Mouse (Mus musculus): ENCODE measurements at regions not wholly inside any gene's neighbourhood (a gene's known extent, or its start where the extent isn't known, plus 50 kb on each side); places are given as distances from the start of the nearest gene placed in this dataset.

DNA sequence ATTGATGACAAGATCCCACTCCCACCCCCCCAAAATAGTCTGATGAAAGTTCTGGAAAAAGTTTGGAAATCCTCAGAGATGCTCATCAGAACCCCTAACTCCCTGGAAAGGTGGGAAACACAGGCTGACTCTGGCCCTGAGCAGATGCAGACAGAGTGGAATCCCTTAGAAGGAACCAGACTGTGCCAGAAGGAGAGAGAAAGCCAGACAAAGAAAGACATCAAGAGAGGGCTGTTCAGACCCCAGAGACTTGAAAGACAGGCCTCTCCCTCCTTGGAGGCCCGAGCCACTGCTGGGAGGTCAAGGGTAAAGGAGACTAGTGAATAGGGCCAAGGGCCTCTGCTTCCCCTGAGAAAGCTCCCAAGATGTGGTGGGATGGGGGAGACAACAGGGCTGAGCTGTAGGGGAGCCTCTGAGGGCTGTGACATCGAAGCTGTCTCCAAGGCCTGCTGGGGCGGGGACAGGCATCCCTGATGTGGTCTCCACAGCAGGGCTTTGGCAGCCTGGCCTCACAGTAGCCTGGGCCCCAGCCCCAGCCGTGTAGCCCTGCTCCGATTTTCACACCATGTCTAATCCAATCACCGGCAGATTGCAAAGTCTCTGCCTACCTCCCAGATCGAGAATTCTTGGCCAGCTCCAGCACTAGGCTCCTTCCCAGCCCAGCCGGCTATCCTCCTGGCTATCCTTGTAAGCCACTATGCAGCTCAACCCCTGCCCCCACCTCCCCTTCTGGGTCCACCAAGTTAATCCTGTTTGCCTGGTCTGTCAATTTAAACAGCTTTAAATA lies 83.5 kb upstream of the Parp11 start:
- H3K27ac ChIP-seq = no peak overlapping the region
- WGBS = 39% methylated on average over 8 of the region's 8 CpGs
- H3K9me3 ChIP-seq (replicated peaks) = no peaks in the 10 kb centered on the region
- no peak overlapping the region for H3K4me3 ChIP-seq (replicated peaks)
- no peak overlapping the region for H3K4me2 ChIP-seq
- no peak overlapping the region for H3K9ac ChIP-seq
- ATAC-seq (replicated peaks; ENCODE audit: low FRiP score) = peak; percentile 44; the same call in 1 of the 2 replicates
- H3K27me3 ChIP-seq = peaks cover 3% of the 10 kb centered on the region; the same call in 1 of the 2 replicates
- H3K36me3 ChIP-seq = no peaks in the 10 kb centered on the region
- peaks cover 19% of the 10 kb centered on the region for H3K4me1 ChIP-seq

DNA sequence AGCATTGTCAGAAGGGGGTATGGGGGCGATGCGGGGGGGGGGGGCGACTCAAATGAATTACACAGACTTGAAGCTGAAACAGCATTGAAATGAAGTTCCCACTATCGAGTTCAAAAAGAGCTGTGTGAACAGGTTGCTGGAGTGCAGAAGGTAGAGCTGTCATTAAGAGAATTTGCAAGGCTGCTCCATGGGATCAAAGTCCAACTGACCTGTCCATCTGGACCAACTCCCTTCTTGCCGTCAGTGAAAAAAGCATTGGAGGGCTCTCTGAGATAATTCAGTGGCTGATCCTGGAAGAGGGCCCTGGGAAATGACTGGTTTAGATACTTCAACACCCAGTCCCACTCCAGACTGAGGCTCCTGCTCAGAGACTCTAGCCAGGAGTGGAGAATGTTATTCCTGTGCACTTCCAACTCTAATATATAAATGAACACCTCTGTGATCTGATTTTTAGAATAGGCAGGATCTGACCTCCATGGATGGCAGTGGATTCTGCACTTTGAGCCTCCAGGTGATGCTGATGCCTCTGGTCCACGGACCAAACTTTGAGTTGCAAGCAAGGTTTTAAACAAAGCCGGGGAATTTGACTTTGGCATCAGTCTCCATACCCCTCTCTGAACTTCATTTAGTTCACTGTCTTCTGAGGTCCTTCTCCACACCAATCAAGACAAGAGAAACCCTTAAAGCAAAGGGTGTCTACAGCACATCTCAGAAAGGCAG lies 82.6 kb upstream of the Parp11 start:
- 45% methylated on average over 7 of the region's 7 CpGs for WGBS
- peaks cover 16% of the 10 kb centered on the region for H3K4me1 ChIP-seq
- H3K27me3 ChIP-seq = peaks cover 3% of the 10 kb centered on the region; the same call in 1 of the 2 replicates

DNA sequence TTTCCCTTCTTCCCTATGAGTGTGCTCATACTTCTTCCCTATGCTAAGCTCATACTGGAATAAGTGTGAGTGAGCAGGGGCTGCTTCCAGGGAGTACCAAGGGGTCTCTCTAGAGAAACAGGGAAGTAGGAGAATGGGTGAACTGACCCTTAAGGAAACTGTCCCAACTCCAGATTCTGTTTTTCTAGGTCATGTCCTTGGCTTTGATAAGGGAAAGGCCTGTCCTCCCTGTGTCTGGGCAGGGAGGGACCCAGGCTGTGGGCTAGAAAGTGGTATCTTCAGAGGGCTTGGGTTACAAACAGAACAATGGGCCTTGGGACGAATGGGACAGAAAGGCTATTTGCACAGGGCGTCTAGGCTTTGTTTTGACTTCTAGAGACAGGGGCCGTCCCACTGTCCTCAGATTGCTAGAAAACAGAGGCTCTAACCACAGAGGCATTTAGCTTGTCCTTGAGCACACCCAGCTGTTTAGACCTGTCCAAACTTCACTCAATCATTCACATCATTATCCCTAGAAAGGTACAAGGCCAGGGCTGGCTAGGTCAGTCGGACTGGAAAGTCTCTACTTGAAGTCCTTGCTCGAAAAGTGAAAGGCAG lies 82.0 kb upstream of the Parp11 start:
- no peaks in the 10 kb centered on the region for H3K36me3 ChIP-seq
- no peak overlapping the region for H3K4me3 ChIP-seq (replicated peaks)
- ATAC-seq (replicated peaks; ENCODE audit: low FRiP score) = no peak
- peaks cover 14% of the 10 kb centered on the region for H3K4me1 ChIP-seq
- H3K9ac ChIP-seq = no peak overlapping the region
- no peaks in the 10 kb centered on the region for H3K9me3 ChIP-seq (replicated peaks)
- 40% methylated on average over 5 of the region's 5 CpGs for WGBS
- H3K4me2 ChIP-seq = no peak overlapping the region
- H3K27ac ChIP-seq = no peak overlapping the region
- H3K27me3 ChIP-seq = peaks cover 3% of the 10 kb centered on the region; the same call in 1 of the 2 replicates

More for the DNA sequence above, 82.6 kb upstream of the Parp11 start:
- ATAC-seq (replicated peaks; ENCODE audit: low FRiP score) = no peak
- Histone ChIP-seq H3K9ac (no peak overlapping the region), H3K9me3 (replicated peaks) (no peaks in the 10 kb centered on the region), H3K4me2 (no peak overlapping the region), H3K4me3 (replicated peaks) (no peak overlapping the region), H3K36me3 (no peaks in the 10 kb centered on the region), H3K27ac (no peak overlapping the region)

DNA sequence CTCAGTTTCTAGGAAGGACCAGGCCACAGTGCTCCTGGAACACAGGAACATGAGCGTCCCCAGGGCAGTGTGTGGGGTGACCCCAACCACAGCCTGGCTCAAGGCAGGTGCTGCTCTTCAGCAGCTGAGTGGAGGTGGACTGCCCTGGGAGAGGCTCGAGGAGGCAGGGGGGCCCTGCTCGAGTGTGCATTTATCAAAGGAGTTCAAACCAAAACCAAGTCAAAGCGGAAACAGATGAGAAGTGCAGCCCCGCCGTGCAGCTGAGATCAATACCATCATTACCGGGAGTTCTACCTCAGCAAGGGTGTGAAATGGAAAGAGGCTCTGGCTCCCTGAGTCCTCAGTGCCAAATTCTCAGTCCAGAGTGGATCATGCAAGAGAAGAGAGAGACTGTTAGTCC lies 81.4 kb upstream of the Parp11 start:
- no peak overlapping the region for H3K9ac ChIP-seq
- H3K36me3 ChIP-seq = no peaks in the 10 kb centered on the region
- no peak overlapping the region for H3K4me3 ChIP-seq (replicated peaks)
- peaks cover 3% of the 10 kb centered on the region; the same call in 1 of the 2 replicates for H3K27me3 ChIP-seq
- H3K27ac ChIP-seq = no peak overlapping the region
- H3K4me2 ChIP-seq = no peak overlapping the region
- ATAC-seq (replicated peaks; ENCODE audit: low FRiP score) = no peak
- WGBS = 36% methylated on average over 7 of the region's 7 CpGs
- H3K4me1 ChIP-seq = peaks cover 14% of the 10 kb centered on the region
- no peaks in the 10 kb centered on the region for H3K9me3 ChIP-seq (replicated peaks)

DNA sequence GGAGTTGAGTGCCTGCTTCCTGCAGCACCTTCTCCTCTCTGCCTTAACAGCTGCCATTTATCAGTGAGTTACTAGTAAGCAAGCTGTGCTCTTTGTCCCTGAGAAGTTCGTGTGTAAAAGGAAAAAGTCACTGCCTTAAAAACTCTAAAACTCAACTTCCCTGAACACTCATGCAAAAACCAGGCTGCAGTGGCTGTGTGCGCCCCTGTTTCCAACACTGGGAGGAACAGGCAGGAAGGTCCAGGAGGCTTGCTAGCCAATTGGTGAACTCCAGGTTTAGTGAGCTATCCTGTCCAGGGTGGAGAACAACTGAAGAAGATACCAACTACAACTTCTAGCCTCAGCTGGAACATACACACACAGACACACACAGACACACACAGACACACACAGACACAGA lies 81.0 kb upstream of the Parp11 start:
- WGBS = 49% methylated on average over 2 of the region's 2 CpGs
- Histone ChIP-seq H3K27ac (no peak overlapping the region), H3K4me3 (replicated peaks) (no peak overlapping the region), H3K4me1 (peaks cover 14% of the 10 kb centered on the region), H3K9ac (no peak overlapping the region), H3K9me3 (replicated peaks) (no peaks in the 10 kb centered on the region), H3K4me2 (no peak overlapping the region), H3K27me3 (peaks cover 3% of the 10 kb centered on the region; the same call in 1 of the 2 replicates), H3K36me3 (no peaks in the 10 kb centered on the region)
- no peak for ATAC-seq (replicated peaks; ENCODE audit: low FRiP score)

DNA sequence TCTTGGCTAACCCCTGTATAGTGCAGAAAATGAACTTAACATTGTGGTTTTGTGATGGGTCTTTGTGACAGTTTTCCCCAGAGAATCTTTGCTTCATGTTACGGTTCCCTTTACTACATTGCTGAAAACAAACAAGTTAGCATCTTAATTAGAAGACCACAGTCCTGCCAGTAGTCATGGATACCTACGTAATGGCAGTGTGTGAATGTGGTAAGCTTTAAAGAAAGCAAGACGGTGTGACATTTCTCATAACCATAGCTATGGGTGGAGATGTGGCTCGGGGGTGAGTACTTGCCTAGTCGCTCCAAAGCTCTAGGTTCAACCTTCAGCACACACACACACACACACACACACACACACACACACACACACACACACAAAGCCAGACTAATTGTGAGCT lies 73.6 kb upstream of the Parp11 start:
- WGBS = 90% methylated on average over 5 of the region's 5 CpGs
- peaks cover 18% of the 10 kb centered on the region for H3K4me1 ChIP-seq

DNA sequence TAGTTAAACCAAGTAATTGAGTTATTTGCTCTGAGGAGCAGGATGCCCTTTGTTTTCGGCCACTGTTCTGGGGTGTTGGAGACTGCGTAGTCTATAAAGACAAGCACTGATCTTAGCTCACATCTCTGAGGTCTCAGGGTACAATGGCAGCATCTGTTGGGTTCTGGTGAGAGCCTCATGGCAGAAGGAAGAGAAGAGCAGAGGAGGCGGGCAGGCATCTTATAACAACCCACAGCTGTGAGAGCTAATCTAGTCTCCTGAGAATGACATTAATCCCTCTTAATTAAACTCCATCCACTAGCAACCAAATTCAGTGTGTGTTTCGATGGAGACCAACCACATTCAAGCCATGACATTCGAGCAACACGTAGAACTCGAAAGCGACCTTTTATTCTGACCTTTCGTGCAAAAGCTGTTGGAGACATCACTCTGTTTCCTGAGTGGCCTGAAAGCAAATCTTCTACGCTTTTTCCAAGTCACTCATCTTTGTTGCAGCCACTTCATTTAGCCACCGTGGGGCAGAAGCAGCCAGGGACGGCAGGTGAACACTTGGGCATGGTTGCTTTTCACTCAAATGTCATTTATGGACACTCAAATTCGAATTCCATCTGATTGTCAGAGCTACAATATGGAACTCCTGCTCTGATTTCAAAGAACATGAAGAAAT lies 72.7 kb upstream of the Parp11 start:
- Histone ChIP-seq H3K27me3 (no peaks in the 10 kb centered on the region), H3K4me2 (no peak overlapping the region), H3K9me3 (replicated peaks) (no peaks in the 10 kb centered on the region), H3K36me3 (no peaks in the 10 kb centered on the region), H3K9ac (no peak overlapping the region), H3K27ac (peak overlapping the region; percentile 45), H3K4me3 (replicated peaks) (no peak overlapping the region), H3K4me1 (peaks cover 18% of the 10 kb centered on the region)
- ATAC-seq (replicated peaks; ENCODE audit: low FRiP score) = no peak
- WGBS = 76% methylated on average over 13 of the region's 13 CpGs

More for the DNA sequence above, 73.6 kb upstream of the Parp11 start:
- Histone ChIP-seq H3K36me3 (no peaks in the 10 kb centered on the region), H3K4me3 (replicated peaks) (no peak overlapping the region), H3K27me3 (no peaks in the 10 kb centered on the region), H3K9ac (no peak overlapping the region), H3K9me3 (replicated peaks) (no peaks in the 10 kb centered on the region), H3K27ac (no peak overlapping the region), H3K4me2 (no peak overlapping the region)
- no peak for ATAC-seq (replicated peaks; ENCODE audit: low FRiP score)

DNA sequence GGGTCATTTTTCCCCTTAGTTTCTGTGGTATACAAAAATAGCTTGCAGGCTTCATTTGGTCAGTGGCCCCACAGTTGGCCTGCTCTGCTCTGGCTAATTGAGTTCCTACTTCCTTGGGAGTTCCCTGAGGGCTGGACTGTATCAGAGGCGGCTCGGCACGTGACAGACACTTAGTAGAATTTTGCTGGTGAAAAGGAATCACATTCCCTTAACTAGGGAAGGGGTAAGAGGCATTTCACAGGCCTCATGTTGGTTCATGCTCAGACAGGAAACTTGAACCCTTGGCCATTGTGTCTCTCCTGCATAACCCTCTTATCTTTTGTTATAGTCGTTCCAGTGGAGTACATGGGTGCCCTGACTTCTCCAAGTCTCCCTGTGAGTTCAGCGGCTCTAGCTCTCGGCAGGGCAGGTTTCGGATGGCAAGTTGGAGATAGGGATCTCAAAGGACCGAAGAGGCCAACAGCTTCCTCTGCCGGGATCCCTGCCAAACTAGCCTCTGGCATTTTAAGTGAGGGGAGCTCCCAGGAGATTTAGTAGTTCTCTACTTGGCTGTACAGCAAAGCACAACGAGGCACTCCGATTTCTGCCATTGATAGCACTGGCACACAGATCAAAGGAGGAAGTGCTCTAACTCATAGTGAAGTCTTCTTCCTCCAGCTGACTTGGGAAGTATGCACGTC lies 72.0 kb upstream of the Parp11 start:
- Histone ChIP-seq H3K4me2 (no peak overlapping the region), H3K9ac (no peak overlapping the region), H3K27me3 (no peaks in the 10 kb centered on the region), H3K9me3 (replicated peaks) (no peaks in the 10 kb centered on the region), H3K4me3 (replicated peaks) (no peak overlapping the region), H3K27ac (peak overlapping the region; percentile 45), H3K4me1 (peaks cover 18% of the 10 kb centered on the region), H3K36me3 (no peaks in the 10 kb centered on the region)
- peak; percentile 52; the same call in 1 of the 2 replicates for ATAC-seq (replicated peaks; ENCODE audit: low FRiP score)
- 30% methylated on average over 12 of the region's 12 CpGs for WGBS

DNA sequence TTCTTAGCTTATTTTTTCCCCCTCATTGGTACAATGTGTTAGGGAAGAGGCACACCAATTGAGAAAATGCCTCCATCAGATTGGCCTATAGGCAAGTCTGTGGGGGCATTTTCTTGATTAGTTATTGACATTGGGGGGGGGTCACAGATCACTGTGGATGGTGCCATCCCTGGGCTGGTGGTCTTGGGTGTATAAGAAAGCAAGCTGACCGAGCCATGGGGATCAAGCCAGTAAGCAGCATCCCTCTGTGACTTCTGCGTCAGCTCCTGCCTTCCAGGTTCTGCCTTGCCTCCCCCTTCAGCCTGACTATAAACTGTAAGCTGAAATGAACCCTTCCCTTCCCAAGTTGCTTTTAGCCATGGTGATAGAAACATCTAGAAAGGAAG lies 71.5 kb upstream of the Parp11 start:
- ATAC-seq (replicated peaks; ENCODE audit: low FRiP score) = no peak
- 65% methylated on average over 2 of the region's 2 CpGs for WGBS
- no peaks in the 10 kb centered on the region for H3K9me3 ChIP-seq (replicated peaks)
- no peaks in the 10 kb centered on the region for H3K36me3 ChIP-seq
- peak overlapping the region; percentile 45; the same call in 1 of the 2 replicates for H3K27ac ChIP-seq
- H3K4me2 ChIP-seq = no peak overlapping the region
- H3K4me1 ChIP-seq = peaks cover 18% of the 10 kb centered on the region
- H3K4me3 ChIP-seq (replicated peaks) = no peak overlapping the region
- no peaks in the 10 kb centered on the region for H3K27me3 ChIP-seq
- no peak overlapping the region for H3K9ac ChIP-seq

DNA sequence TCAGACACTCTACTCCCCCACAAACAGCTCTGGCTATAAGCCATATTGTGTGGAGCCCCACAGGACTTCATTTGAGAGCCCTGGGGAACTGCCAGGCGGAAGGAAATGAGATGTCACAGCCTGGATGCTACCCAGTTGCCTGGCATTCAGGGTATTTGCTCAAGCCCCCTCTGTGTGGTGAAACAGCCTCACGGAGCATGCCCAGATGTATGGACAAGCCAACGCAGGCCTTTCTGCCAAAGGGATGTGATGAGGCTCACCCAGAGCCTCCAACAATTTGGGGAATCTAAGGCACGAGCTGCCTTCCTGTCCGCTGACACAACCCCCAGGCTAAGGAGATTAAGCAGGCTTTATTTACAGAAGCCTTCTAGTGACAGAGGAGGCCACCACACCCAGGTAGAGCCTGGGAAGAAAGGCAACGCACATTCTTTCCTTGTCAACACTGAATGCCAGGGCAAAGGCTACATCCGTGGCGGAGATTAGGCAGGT lies 70.9 kb upstream of the Parp11 start:
- Histone ChIP-seq H3K4me3 (replicated peaks) (no peak overlapping the region), H3K27me3 (no peaks in the 10 kb centered on the region), H3K27ac (no peak overlapping the region), H3K36me3 (no peaks in the 10 kb centered on the region), H3K9me3 (replicated peaks) (no peaks in the 10 kb centered on the region), H3K9ac (no peak overlapping the region), H3K4me1 (peaks cover 18% of the 10 kb centered on the region), H3K4me2 (no peak overlapping the region)
- 77% methylated on average over 8 of the region's 8 CpGs for WGBS
- ATAC-seq (replicated peaks; ENCODE audit: low FRiP score) = no peak

DNA sequence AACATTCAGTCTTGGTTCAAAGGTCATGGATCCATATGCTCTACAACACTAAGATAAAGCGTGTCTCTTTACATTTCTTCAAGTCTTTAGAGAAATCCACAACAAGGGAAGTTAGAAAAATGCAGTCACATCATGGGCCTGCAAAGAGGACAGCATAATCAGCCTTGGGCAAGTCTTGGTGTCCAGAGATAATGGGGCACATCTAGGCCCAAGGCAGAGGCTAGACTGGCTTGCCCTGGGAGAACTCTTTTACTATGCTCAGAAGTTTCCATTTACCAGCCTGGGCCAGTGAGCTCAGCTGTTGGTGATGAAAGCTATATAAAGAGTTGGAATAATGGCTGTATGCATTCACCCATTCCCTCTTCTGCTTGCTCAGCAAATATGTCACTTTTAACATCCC lies 67.9 kb upstream of the Parp11 start:
- H3K36me3 ChIP-seq = no peaks in the 10 kb centered on the region
- ATAC-seq (replicated peaks; ENCODE audit: low FRiP score) = no peak
- no peak overlapping the region for H3K4me3 ChIP-seq (replicated peaks)
- H3K9ac ChIP-seq = no peak overlapping the region
- no peak overlapping the region for H3K27ac ChIP-seq
- H3K9me3 ChIP-seq (replicated peaks) = no peaks in the 10 kb centered on the region
- peaks cover 18% of the 10 kb centered on the region for H3K4me1 ChIP-seq
- H3K27me3 ChIP-seq = no peaks in the 10 kb centered on the region
- 94% methylated on average over 1 of the region's 1 CpGs for WGBS
- no peak overlapping the region for H3K4me2 ChIP-seq
